Mouse (Mus musculus) cortical plate, adult 2 months (tissue): ENCODE measurements at regions not wholly inside any gene's neighbourhood (a gene's known extent, or its start where the extent isn't known, plus 50 kb on each side); places are given as distances from the start of the nearest gene placed in this dataset.

Experiments used
- CTCF ChIP-seq: fragments of 200-500 bp; IDR thresholded peaks from 2 replicates; pipeline ENCODE4 v1.5.1; 2011; ENCODE audit warnings: mild to moderate bottlenecking, control low read depth, low read length; ENCODE audit not compliant: insufficient read depth; ENCODE audit errors: extremely low read depth
- POLR2A ChIP-seq: fragments of 200-500 bp; IDR thresholded peaks from 2 replicates; pipeline ENCODE4 v1.6.1; 2011; ENCODE audit warnings: mild to moderate bottlenecking, low read length, control low read depth; ENCODE audit not compliant: insufficient read depth; ENCODE audit errors: extremely low read depth

DNA sequence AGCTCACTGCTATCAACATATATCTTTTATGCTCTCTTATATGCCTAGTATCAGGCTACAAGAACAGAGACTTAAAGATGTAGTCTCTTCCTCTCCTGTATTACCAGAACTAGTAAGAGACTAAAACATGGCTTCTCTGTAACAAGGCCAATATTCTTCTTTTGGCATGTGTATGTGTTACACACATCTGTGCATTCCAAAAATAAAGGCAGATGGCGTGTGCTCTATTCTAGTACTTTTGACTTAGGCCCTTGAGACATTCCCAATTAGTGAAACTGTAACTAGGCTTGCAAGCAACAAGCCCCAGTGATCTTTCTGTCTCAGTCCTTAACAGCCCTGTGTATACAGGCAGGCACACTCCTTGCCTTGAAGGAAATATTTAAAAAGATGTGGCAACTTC, 2394.1 kb downstream of the Cntnap5b start:
- TF ChIP-seq POLR2A (no peak), CTCF (no peak)
